Mouse (Mus musculus) leukemia stem cell, adult 10-12 weeks (primary cell): ENCODE measurements around the gene Fndc5. TPM values are rescaled to one million over a fixed set of nuclear protein-coding genes. Genes with fewer than 3 reads are reported as not detected.

ENCODE experiments used
- polyA plus RNA-seq: library from polyadenylated mRNA; stranded (reverse); fragments of >175 nt; gene quantifications from 2 replicates; pipeline ENCODE4 v1.2.3, GENCODE M21; 2012; ENCODE audit warnings: low replicate concordance

The Fndc5 gene
- polyA plus RNA-seq, result 0.10 and 0.16 TPM in 2 replicates

DNA sequence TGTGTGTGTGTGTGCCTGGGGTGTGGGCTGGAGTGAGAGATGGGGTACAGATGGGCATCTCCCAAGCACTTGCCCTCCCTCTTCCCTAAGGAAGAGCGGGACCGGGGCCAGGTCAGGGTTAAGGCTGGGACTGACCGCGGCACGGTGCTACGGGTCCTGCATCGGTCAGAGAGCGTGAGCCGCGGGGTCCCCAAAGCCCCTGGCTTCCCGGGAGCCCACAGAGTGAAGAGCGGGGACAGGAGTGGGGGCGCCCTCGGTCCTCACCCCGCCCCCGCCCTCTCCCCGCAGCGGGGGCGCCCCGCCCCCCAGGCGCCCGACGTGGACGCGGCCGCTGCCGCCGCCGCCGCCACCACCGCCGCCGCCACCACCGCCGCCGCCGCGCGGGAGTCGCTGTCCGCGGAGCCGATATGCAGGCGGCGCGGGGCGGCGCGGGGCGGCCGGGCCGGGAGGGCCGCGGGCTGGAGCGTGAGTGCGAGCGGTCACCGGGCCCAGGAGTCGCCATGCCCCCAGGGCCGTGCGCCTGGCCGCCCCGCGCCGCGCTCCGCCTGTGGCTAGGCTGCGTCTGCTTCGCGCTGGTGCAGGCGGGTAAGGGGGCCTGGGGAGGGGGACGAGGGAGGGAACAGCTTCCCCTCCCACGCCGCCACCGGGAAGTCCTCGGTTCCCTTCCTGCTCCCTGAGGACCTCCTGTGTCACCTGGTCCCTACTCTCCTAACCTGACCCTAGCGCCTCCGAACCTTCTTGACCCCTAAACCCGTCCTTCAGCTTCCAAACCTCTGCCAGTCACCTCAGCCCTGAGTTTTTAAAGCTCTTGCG lies at the start of gene Fndc5:
Gene Fndc5 (plus strand): TSS at position 421 of the 813 bp plus-strand sequence.

DNA sequence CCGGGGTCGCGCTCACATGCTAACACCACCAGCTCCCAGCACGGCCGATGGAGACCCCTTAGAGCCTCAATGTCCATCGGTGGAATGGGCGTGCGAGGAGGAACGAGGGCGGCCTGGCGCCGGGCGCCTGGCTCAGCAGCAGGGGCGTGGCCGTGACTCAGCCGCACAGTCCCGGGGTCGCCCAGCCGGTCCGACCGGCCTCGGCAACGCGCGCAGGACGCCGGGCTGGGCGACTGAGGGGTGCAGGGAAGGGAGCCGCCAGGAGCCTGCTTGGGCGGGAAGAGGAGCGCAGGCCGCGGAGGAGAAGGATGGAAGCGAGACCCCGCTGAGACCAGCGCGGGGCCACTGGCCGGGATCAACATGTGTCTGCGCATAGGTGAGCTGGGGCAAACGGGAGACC lies 31.4 kb upstream of the Fndc5 start, which contains the start of gene Tmem54:
Gene Tmem54 (plus strand): TSS at position 193 of the 400 bp plus-strand sequence.

DNA sequence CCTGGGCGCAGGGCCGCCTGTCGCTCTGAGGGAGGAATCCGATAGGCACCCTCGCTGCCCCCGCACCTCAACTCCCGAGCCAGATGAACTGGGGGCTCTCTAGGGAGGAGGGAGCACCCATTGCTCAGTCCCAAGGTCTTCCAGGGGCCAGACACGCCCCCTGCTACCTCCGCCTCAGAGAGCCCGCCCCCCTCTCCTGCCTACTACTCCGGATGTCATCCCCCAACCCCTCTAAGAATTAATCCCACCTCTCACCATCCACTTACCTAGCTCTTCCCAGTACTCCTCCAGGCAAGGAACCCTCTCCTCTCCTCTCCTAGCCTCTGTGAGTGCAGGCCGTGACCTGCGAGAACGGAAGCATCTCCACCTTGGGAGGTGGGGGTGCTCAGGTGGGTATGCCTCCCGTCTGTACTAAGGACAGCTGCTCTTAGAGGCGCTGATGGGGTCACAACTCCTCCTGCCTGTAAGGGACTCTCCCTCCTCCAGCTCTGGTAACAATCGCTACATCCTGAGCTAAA lies 15.2 kb upstream of the Fndc5 start, which contains the start of gene Hpca:
Gene Hpca (minus strand): TSS at position 468 of the 518 bp plus-strand sequence.

DNA sequence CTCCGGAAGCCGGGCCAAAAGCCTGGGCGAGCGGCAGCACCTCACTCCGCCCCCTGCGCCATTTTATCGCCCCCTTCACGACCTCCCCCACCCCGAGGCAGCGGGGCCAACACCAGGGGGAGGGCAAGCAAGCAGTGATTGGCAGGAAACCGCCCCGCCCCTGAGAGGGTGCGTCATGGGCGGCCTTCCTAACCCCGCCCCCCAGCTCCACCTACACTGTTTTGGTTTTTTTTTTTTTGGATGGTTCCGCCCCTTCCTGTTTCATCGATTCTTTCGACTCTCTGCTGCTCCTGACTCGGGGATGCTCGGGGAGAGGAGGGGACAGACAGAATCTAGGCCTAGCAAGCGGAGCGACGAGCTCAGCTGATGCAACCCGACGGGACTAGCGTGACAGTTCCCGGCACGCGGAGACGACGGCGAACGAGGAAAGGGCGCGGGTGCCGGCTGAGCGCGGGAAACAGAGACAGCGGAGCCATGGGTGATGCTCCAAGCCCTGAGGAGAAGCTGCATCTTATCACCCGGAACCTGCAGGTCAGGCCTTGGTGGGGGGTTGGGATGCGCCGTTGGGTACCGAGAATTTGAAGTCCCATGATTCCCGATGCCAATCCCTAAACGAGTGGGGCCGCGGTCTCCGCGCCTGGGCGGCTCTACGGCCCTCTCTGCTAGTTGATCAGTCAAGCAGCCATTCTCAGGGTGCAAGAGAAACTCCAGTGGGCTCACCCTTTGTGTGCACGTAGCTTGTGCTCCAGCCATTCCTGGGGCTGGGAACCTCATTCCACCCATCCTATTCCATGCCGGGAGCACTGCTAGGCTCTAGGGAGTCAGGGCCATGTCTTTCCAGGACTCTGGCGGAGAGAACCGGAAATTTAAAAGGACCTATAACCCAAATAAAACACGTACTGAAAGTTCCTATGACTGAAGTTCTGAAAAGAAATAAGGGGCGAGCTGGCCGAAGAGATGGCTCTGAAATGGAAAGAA lies 53.0 kb downstream of the Fndc5 start, which contains the start of the genes S100pbp and Yars:
Gene S100pbp (minus strand): TSS at position 186 of the 978 bp plus-strand sequence.
Gene Yars (plus strand): TSS at position 219 of the 978 bp plus-strand sequence.

Other genes starting within 250 kb of the Fndc5 start
- gene Azin2, start 174.6 kb upstream of the Fndc5 start, polyA plus RNA-seq, result 0.50 and 0.69 TPM in 2 replicates
- gene Ak2, start 145.0 kb upstream of the Fndc5 start, polyA plus RNA-seq, result 76.7 and 76.9 TPM in 2 replicates
- 55.8 and 76.4 TPM in 2 replicates for gene Rnf19b, start 78.7 kb upstream of the Fndc5 start, polyA plus RNA-seq
- not detected in 2 replicates for gene Tmem54, start 31.5 kb upstream of the Fndc5 start, polyA plus RNA-seq
- 0.29 TPM in 1 of 2 replicates, not detected in the other for gene Hpca, start 15.0 kb upstream of the Fndc5 start, polyA plus RNA-seq
- 2.2 and 3.1 TPM in 2 replicates for gene S100pbp, start 52.7 kb downstream of the Fndc5 start, polyA plus RNA-seq
- gene Yars, start 52.8 kb downstream of the Fndc5 start, polyA plus RNA-seq, result 14.7 and 19.7 TPM in 2 replicates
- 12.3 and 25.0 TPM in 2 replicates for gene C77080, start 124.4 kb downstream of the Fndc5 start, polyA plus RNA-seq
- gene Sync, start 150.6 kb downstream of the Fndc5 start, polyA plus RNA-seq, result not detected in 2 replicates
- gene Rbbp4, start 198.4 kb downstream of the Fndc5 start, polyA plus RNA-seq, result 17.5 and 21.9 TPM in 2 replicates
- 1.3 and 1.9 TPM in 2 replicates for gene Zbtb8os, start 198.7 kb downstream of the Fndc5 start, polyA plus RNA-seq
- gene Zbtb8a, start 241.1 kb downstream of the Fndc5 start, polyA plus RNA-seq, result 1.1 and 2.3 TPM in 2 replicates